In genomic region chr12:31154608-31155011, GRCm38 (mm10) we compare ENCODE assay signal across 14 mouse cellular contexts.
DNase-seq lines count a peak whose midpoint lies in the region; ATAC-seq and TF ChIP-seq lines count a peak whose summit lies in the region.
"Had no signal": no experiment of that assay in that cellular context is flagged by ENCODE, and none has a peak within 500 bp of the region (broad histone marks: within the 10 kb centered on the region; RNA-seq: fewer than 3 reads in every experiment).

No protein-coding gene starts in this region.

- no peak overlapping the region for H3K4me2 ChIP-seq in lung, postnatal 0 days (replicated peaks; ENCODE audit: low read depth, low read length)
- H3K4me2 ChIP-seq: embryonic facial prominence, embryonic 13.5 days; liver, embryonic 11.5 days; neural tube, embryonic 15.5 days had no signal

- no peak for TF ChIP-seq EP300 in lung, postnatal 0 days (IDR thresholded peaks at IDR 0.05)

- peak; percentile 47 for ATAC-seq in lung, postnatal 0 days

- no peaks in the 10 kb centered on the region for H3K9me3 ChIP-seq in lung, postnatal 0 days (ENCODE audit: low read length)
- no peaks in the 10 kb centered on the region for H3K9me3 ChIP-seq in limb, embryonic 10.5 days (replicated peaks)
- no peaks in the 10 kb centered on the region for H3K9me3 ChIP-seq in embryonic facial prominence, embryonic 10.5 days
- H3K9me3 ChIP-seq: embryonic facial prominence, embryonic 13.5 days; hindbrain, embryonic 10.5 days; neural tube, embryonic 15.5 days had no signal

- intact Hi-C loops in heart, postnatal 14 days (cut with DNase I): no loop called here
- intact Hi-C loops in heart, postnatal 36 days (cut with DNase I): no loop called here

- WGBS in lung, postnatal 0 days: 48% methylated on average over 5 of the region's 5 CpGs
- 67% methylated on average over 5 of the region's 5 CpGs for WGBS in limb, embryonic 10.5 days
- 56% methylated on average over 5 of the region's 5 CpGs for WGBS in embryonic facial prominence, embryonic 10.5 days

- peaks cover 9% of the 10 kb centered on the region; the same call in 1 of the 2 replicates for H3K4me1 ChIP-seq in lung, postnatal 0 days (ENCODE audit: insufficient read depth, low read depth, low read length)
- no peaks in the 10 kb centered on the region for H3K4me1 ChIP-seq in limb, embryonic 10.5 days
- peaks cover 19% of the 10 kb centered on the region for H3K4me1 ChIP-seq in embryonic facial prominence, embryonic 10.5 days
- H3K4me1 ChIP-seq: neural tube, embryonic 15.5 days had no signal

- H3K36me3 ChIP-seq in lung, postnatal 0 days (ENCODE audit: insufficient read depth, low read length): no peaks in the 10 kb centered on the region
- H3K36me3 ChIP-seq in limb, embryonic 10.5 days: no peaks in the 10 kb centered on the region
- H3K36me3 ChIP-seq in embryonic facial prominence, embryonic 10.5 days (replicated peaks): no peaks in the 10 kb centered on the region
- H3K36me3 ChIP-seq: embryonic facial prominence, embryonic 13.5 days; hindbrain, embryonic 10.5 days; neural tube, embryonic 15.5 days had no signal

- H3K27ac ChIP-seq in lung, postnatal 0 days (ENCODE audit: low read length): no peak overlapping the region
- no peak overlapping the region for H3K27ac ChIP-seq in limb, embryonic 10.5 days
- H3K27ac ChIP-seq in embryonic facial prominence, embryonic 10.5 days (replicated peaks): no peak overlapping the region
- H3K27ac ChIP-seq: embryonic facial prominence, embryonic 13.5 days; hindbrain, embryonic 10.5 days; macrophage; neural tube, embryonic 15.5 days had no signal

- H3K27me3 ChIP-seq in lung, postnatal 0 days (replicated peaks; ENCODE audit: insufficient read depth, low read length): no peaks in the 10 kb centered on the region
- H3K27me3 ChIP-seq in limb, embryonic 10.5 days (ENCODE audit: low read depth, poor library complexity, severe bottlenecking): no peaks in the 10 kb centered on the region
- no peaks in the 10 kb centered on the region for H3K27me3 ChIP-seq in embryonic facial prominence, embryonic 10.5 days (replicated peaks; ENCODE audit: low read depth, poor library complexity, severe bottlenecking)
- H3K27me3 ChIP-seq: embryonic facial prominence, embryonic 13.5 days; neural tube, embryonic 15.5 days had no signal

- TF ChIP-seq CTCF in lung, postnatal 0 days (IDR thresholded peaks at IDR 0.05): no peak

- peak; percentile 34 to 51 for DNase-seq in heart, postnatal 14 days
- DNase-seq in heart, postnatal 36 days: no peak
- peak; percentile 48 for DNase-seq in lung, postnatal 0 days (ENCODE audit: low spot score)
- DNase-seq in lung, postnatal 14 days: no peak
- DNase-seq in adrenal gland, postnatal 14 days: peak; percentile 71
- peak; percentile 28 for DNase-seq in limb, embryonic 10.5 days (ENCODE audit: low spot score)
- DNase-seq in urinary bladder, postnatal 10 days (ENCODE audit: low spot score): no peak
- no peak for DNase-seq in embryonic facial prominence, embryonic 10.5 days (ENCODE audit: low spot score)
- DNase-seq: cerebellum, postnatal 36 days had no signal

- no peak overlapping the region for H3K9ac ChIP-seq in lung, postnatal 0 days (replicated peaks; ENCODE audit: low read depth)
- H3K9ac ChIP-seq: embryonic facial prominence, embryonic 13.5 days; neural tube, embryonic 15.5 days had no signal

- no peak overlapping the region for H3K4me3 ChIP-seq in lung, postnatal 0 days (ENCODE audit: low read depth, low read length)
- H3K4me3 ChIP-seq in limb, embryonic 10.5 days: no peak overlapping the region
- no peak overlapping the region for H3K4me3 ChIP-seq in embryonic facial prominence, embryonic 10.5 days
- H3K4me3 ChIP-seq: embryonic facial prominence, embryonic 13.5 days; hindbrain, embryonic 10.5 days; neural tube, embryonic 15.5 days had no signal

Comparison
In these comparisons a context has a peak if more than half of its experiments do, and no peak if none do; other contexts are left out.
1. DNase-seq: peak in heart, postnatal 14 days (2 of 2), lung, postnatal 0 days (single experiment), adrenal gland, postnatal 14 days (single experiment) and limb, embryonic 10.5 days (single experiment); none in heart, postnatal 36 days (0 of 2), lung, postnatal 14 days (single experiment), urinary bladder, postnatal 10 days (single experiment) and embryonic facial prominence, embryonic 10.5 days (single experiment).